Mouse (Mus musculus): ENCODE measurements around the gene Rab2b. TPM values are rescaled to one million over a fixed set of nuclear protein-coding genes. Genes with fewer than 3 reads are reported as not detected.
A peak's percentile ranks its signal among the peaks of the same experiment; 100 is the strongest.

Gene Rab2b
- polyA plus RNA-seq, 1 experiment from 2014 or later, result 36.2 TPM

- H3K4me3 ChIP-seq, result peak overlapping the region; percentile 94
- H3K4me1 ChIP-seq (replicated peaks), result peaks cover 20% of the 10 kb centered on the region
- H3K36me3 ChIP-seq, result peaks cover 10% of the 10 kb centered on the region
- 11% methylated on average over 18 of the region's 18 CpGs for WGBS
- H3K9me3 ChIP-seq, result no peaks in the 10 kb centered on the region
- no peaks in the 10 kb centered on the region for H3K27me3 ChIP-seq (ENCODE audit: insufficient read depth, poor library complexity, severe bottlenecking)
- H3K27ac ChIP-seq, result peak overlapping the region; percentile 97
- peak; percentile 7 for DNase-seq (ENCODE audit: low spot score)
These were observed 22.8 kb downstream of the Rab2b start for GRCm38 (mm10) chr14:52256311-52257175.

- 85% methylated on average over 4 of the region's 4 CpGs for WGBS
- no peak overlapping the region for H3K27ac ChIP-seq
- H3K4me1 ChIP-seq (replicated peaks), result peaks cover 16% of the 10 kb centered on the region
- no peaks in the 10 kb centered on the region for H3K27me3 ChIP-seq (ENCODE audit: insufficient read depth, poor library complexity, severe bottlenecking)
- no peaks in the 10 kb centered on the region for H3K9me3 ChIP-seq
- DNase-seq (ENCODE audit: low spot score), result no peak
- H3K36me3 ChIP-seq, result peaks cover 11% of the 10 kb centered on the region; the same call in 1 of the 2 replicates
- no peak overlapping the region for H3K4me3 ChIP-seq
These were observed 33.2 kb downstream of the Rab2b start for GRCm38 (mm10) chr14:52246129-52246528.

GRCm38 (mm10) chr14:52244690-52245042 lies 34.7 kb downstream of the Rab2b start:
- Histone ChIP-seq H3K27ac (peak overlapping the region; percentile 88), H3K4me3 (peak overlapping the region; percentile 84), H3K9me3 (no peaks in the 10 kb centered on the region), H3K27me3 (ENCODE audit: insufficient read depth, poor library complexity, severe bottlenecking) (no peaks in the 10 kb centered on the region), H3K36me3 (peaks cover 15% of the 10 kb centered on the region; the same call in 1 of the 2 replicates), H3K4me1 (replicated peaks) (peaks cover 16% of the 10 kb centered on the region)
- no peak for DNase-seq (ENCODE audit: low spot score)
- WGBS, result 13% methylated on average over 7 of the region's 7 CpGs

GRCm38 (mm10) chr14:52244041-52244689 lies 35.2 kb downstream of the Rab2b start:
- Histone ChIP-seq H3K36me3 (peaks cover 16% of the 10 kb centered on the region; the same call in 1 of the 2 replicates), H3K27me3 (ENCODE audit: insufficient read depth, poor library complexity, severe bottlenecking) (no peaks in the 10 kb centered on the region), H3K4me3 (peak overlapping the region; percentile 84), H3K27ac (peak overlapping the region; percentile 88), H3K9me3 (no peaks in the 10 kb centered on the region), H3K4me1 (replicated peaks) (peaks cover 16% of the 10 kb centered on the region)
- under 1% methylated on average over 32 of the region's 32 CpGs for WGBS
- peak; percentile 98 for DNase-seq (ENCODE audit: low spot score)

- no peaks in the 10 kb centered on the region for H3K27me3 ChIP-seq (ENCODE audit: insufficient read depth, poor library complexity, severe bottlenecking)
- peaks cover 84% of the 10 kb centered on the region for H3K36me3 ChIP-seq
- 95% methylated on average over 1 of the region's 1 CpGs for WGBS
- no peaks in the 10 kb centered on the region for H3K4me1 ChIP-seq (replicated peaks)
- H3K9me3 ChIP-seq, result no peaks in the 10 kb centered on the region
- H3K27ac ChIP-seq, result no peak overlapping the region
- no peak for DNase-seq (ENCODE audit: low spot score)
- H3K4me3 ChIP-seq, result no peak overlapping the region
These were observed 43.1 kb downstream of the Rab2b start for GRCm38 (mm10) chr14:52236216-52236615.

- Histone ChIP-seq H3K36me3 (peaks cover 85% of the 10 kb centered on the region), H3K4me1 (replicated peaks) (no peaks in the 10 kb centered on the region), H3K27me3 (ENCODE audit: insufficient read depth, poor library complexity, severe bottlenecking) (no peaks in the 10 kb centered on the region), H3K4me3 (no peak overlapping the region), H3K9me3 (no peaks in the 10 kb centered on the region), H3K27ac (no peak overlapping the region)
- no peak for DNase-seq (ENCODE audit: low spot score)
- 95% methylated on average over 7 of the region's 7 CpGs for WGBS
These were observed 44.2 kb downstream of the Rab2b start for GRCm38 (mm10) chr14:52235165-52235564.

GRCm38 (mm10) chr14:52232249-52232648 lies 47.1 kb downstream of the Rab2b start:
- 87% methylated on average over 6 of the region's 6 CpGs for WGBS
- H3K36me3 ChIP-seq, result peaks cover 100% of the 10 kb centered on the region
- H3K4me3 ChIP-seq, result no peak overlapping the region
- H3K27me3 ChIP-seq (ENCODE audit: insufficient read depth, poor library complexity, severe bottlenecking), result no peaks in the 10 kb centered on the region
- H3K4me1 ChIP-seq (replicated peaks), result no peaks in the 10 kb centered on the region
- no peaks in the 10 kb centered on the region for H3K9me3 ChIP-seq
- H3K27ac ChIP-seq, result no peak overlapping the region
- no peak for DNase-seq (ENCODE audit: low spot score)

- Histone ChIP-seq H3K27me3 (ENCODE audit: insufficient read depth, poor library complexity, severe bottlenecking) (no peaks in the 10 kb centered on the region), H3K4me3 (no peak overlapping the region), H3K9me3 (no peaks in the 10 kb centered on the region), H3K4me1 (replicated peaks) (no peaks in the 10 kb centered on the region), H3K27ac (no peak overlapping the region), H3K36me3 (peaks cover 100% of the 10 kb centered on the region)
- no peak for DNase-seq (ENCODE audit: low spot score)
- 90% methylated on average over 2 of the region's 2 CpGs for WGBS
These were observed 53.4 kb downstream of the Rab2b start for GRCm38 (mm10) chr14:52225972-52226371.

- H3K9me3 ChIP-seq, result no peaks in the 10 kb centered on the region
- no peaks in the 10 kb centered on the region for H3K4me1 ChIP-seq (replicated peaks)
- no peak for DNase-seq (ENCODE audit: low spot score)
- 94% methylated on average over 5 of the region's 5 CpGs for WGBS
- no peaks in the 10 kb centered on the region for H3K27me3 ChIP-seq (ENCODE audit: insufficient read depth, poor library complexity, severe bottlenecking)
- no peak overlapping the region for H3K4me3 ChIP-seq
- H3K27ac ChIP-seq, result no peak overlapping the region
- H3K36me3 ChIP-seq, result peaks cover 100% of the 10 kb centered on the region
These were observed 62.1 kb downstream of the Rab2b start for GRCm38 (mm10) chr14:52217261-52217660.

Other genes with a start within 250 kb of the Rab2b start
- not detected in 2 replicates for gene Olfr221, start 237.1 kb downstream of the Rab2b start, polyA plus RNA-seq (2016; fragmentation: Nextera tagmentation; extraction: Ambion mirVana)
- 754 and 887 TPM in 2 replicates for gene Hnrnpc, start 175.5 kb downstream of the Rab2b start, polyA plus RNA-seq (2016; fragmentation: Nextera tagmentation; extraction: Ambion mirVana)
- gene Rpgrip1, start 168.8 kb downstream of the Rab2b start, polyA plus RNA-seq (2016; fragmentation: Nextera tagmentation; extraction: Ambion mirVana), result 83.0 and 112 TPM in 2 replicates
- 60.2 and 82.3 TPM in 2 replicates for gene Supt16, start 82.1 kb downstream of the Rab2b start, polyA plus RNA-seq (2016; fragmentation: Nextera tagmentation; extraction: Ambion mirVana)
- 38.7 and 44.5 TPM in 2 replicates for gene Chd8, start 21.8 kb downstream of the Rab2b start, polyA plus RNA-seq (2016; fragmentation: Nextera tagmentation; extraction: Ambion mirVana)
- gene Tox4, start 399 bp downstream of the Rab2b start, polyA plus RNA-seq (2016; fragmentation: Nextera tagmentation; extraction: Ambion mirVana), result 52.1 and 55.4 TPM in 2 replicates
- gene Mettl3, start 25.6 kb upstream of the Rab2b start, polyA plus RNA-seq (2016; fragmentation: Nextera tagmentation; extraction: Ambion mirVana), result 57.7 and 64.2 TPM in 2 replicates
- gene Sall2, start 49.2 kb upstream of the Rab2b start, polyA plus RNA-seq (2016; fragmentation: Nextera tagmentation; extraction: Ambion mirVana), result 56.9 and 60.3 TPM in 2 replicates
- not detected in 2 replicates for gene Olfr1513, start 76.9 kb upstream of the Rab2b start, polyA plus RNA-seq (2016; fragmentation: Nextera tagmentation; extraction: Ambion mirVana)
- 0.07 TPM in 1 of 2 replicates, not detected in the other for gene Olfr1512, start 99.6 kb upstream of the Rab2b start, polyA plus RNA-seq (2016; fragmentation: Nextera tagmentation; extraction: Ambion mirVana)
- gene Olfr1511, start 117.8 kb upstream of the Rab2b start, polyA plus RNA-seq (2016; fragmentation: Nextera tagmentation; extraction: Ambion mirVana), result not detected in 2 replicates
- not detected in 2 replicates for gene Olfr1510, start 134.8 kb upstream of the Rab2b start, polyA plus RNA-seq (2016; fragmentation: Nextera tagmentation; extraction: Ambion mirVana)
- gene Olfr1509, start 163.4 kb upstream of the Rab2b start, polyA plus RNA-seq (2016; fragmentation: Nextera tagmentation; extraction: Ambion mirVana), result not detected in 2 replicates
- not detected in 2 replicates for gene Olfr1508, start 187.9 kb upstream of the Rab2b start, polyA plus RNA-seq (2016; fragmentation: Nextera tagmentation; extraction: Ambion mirVana)
- gene Olfr1507, start 216.2 kb upstream of the Rab2b start, polyA plus RNA-seq (2016; fragmentation: Nextera tagmentation; extraction: Ambion mirVana), result not detected in 2 replicates

All from hindbrain, embryonic 10.5 days (tissue).